Mouse (Mus musculus) adrenal gland, adult (tissue): ENCODE data around the gene Trabd2b.

Source experiments
- DNase-seq, 2 experiments: peaks; one replicate each; pipeline ENCODE4 v3.0.0; 2022 to 2023; ENCODE audit warnings: low spot score in 1 of 2; ENCODE audit not compliant: inconsistent age in 2 of 2

Gene Trabd2b

DNA sequence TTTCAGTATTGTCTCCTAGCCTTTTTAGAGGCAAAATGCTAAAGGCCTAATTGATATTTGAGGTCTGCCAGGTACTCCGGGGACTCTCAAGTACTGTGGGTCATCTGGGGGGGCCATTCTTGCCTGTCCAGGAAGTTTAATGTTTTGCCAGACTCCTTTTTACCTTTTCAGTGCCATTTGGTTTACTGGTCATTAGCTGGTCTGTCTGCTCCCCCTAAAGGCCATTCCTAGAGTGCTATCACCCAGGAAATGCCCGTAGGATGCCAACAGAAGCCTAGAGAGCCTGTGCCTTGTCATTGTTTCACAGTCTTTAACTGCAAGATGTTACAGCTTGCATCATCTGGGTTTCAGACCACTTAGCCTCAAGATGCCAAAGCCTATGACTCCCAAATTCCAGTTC lies 35.7 kb downstream of the Trabd2b start:
- peak in 1 of 2 experiments; percentile 57 for DNase-seq

GRCm38 (mm10) chr4:114442661-114443060 lies 36.1 kb downstream of the Trabd2b start:
- no peak for DNase-seq

DNA sequence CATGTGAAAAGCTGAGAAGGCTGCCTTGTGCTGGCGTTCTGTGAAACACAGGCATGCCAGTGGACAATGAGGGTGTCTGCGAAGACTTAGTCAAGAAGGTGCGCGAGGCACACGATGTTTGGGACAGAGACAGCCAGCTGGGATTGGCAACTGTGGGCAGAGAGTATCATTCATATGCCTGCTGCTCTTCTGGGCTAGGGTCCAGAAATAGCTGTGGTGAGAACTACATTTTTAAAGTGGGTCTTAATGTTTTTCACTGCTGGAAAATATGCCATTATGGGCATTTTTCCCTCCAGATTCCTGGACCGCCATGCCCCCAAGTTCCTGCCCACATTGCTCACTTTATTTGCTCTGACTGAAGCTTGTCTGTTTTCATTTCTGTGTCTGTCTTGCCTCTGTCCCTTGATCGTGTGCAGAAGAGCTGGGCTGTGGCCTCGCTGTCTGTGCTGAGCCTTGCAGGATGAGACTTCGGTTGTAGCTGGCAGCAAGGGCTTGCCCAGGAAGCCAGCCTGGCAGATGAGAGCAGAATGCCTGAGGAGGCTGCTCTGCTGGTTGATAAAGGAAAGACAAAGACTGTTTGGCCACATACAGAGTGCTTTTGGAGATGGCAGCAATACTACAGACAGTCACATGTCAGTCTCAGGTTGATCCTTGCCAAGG lies 42.0 kb downstream of the Trabd2b start:
- DNase-seq, result no peak

GRCm38 (mm10) chr4:114453101-114453500 lies 46.6 kb downstream of the Trabd2b start:
- DNase-seq, result no peak

- DNase-seq, result no peak
Measured at GRCm38 (mm10) chr4:114454016-114454415, 47.5 kb downstream of the Trabd2b start.

DNA sequence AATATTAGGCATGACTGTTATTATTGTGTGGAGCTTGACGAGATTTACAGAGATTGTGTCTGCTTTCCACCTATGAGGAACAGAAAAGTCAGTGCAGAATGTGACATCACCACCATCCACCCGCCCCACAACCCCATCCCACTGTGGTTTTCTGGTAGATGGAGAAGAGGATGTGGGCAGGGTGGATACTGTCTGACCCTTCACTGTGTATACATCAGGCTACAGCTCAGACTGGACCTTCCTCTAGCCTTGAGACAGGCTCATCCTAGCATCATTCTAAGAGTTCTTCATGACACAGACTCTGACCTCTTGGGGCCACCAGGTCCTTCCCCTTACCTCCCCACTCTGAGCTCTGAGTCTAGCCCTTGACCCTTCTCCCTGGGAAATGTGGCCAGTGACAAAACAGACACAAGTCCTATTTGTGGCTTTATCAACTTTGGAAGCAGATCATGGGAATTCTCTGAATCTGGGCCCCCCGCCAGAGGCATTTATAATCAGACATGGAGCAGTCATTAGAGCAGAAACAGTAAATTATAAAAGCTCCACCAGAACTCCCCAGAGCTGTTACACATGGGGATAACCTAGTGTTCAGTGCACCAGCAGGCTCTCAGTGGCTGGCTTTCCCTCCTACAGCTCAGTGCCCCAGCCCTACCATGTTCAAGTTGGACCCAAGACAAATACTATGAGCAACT lies 48.1 kb downstream of the Trabd2b start:
- peak; percentile 13 to 33 for DNase-seq

- DNase-seq, result peak in 1 of 2 experiments; percentile 31
Measured at GRCm38 (mm10) chr4:114457111-114457510, 50.6 kb downstream of the Trabd2b start.

- DNase-seq, result peak; percentile 34 to 61
Measured at GRCm38 (mm10) chr4:114459591-114459990, 53.1 kb downstream of the Trabd2b start.

DNA sequence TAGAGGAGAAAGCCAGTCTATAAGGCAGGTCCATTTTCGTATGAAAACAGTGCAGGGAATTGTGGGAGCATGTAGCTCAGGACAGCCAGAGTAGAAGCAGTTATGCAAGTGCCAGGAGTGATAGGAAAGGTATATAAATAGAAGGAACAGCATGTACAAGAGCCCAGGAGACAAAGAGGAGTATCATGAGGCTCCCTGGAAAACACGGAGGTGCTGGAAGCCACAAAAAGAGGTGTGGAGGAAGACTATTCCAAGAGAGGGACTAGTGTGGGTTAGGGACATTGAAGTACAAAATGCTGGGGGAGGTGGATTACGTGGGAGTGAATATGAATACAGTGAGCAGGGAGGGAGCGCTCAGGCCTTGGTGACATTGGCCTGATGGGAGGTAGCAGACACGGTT lies 53.9 kb downstream of the Trabd2b start:
- no peak for DNase-seq

DNA sequence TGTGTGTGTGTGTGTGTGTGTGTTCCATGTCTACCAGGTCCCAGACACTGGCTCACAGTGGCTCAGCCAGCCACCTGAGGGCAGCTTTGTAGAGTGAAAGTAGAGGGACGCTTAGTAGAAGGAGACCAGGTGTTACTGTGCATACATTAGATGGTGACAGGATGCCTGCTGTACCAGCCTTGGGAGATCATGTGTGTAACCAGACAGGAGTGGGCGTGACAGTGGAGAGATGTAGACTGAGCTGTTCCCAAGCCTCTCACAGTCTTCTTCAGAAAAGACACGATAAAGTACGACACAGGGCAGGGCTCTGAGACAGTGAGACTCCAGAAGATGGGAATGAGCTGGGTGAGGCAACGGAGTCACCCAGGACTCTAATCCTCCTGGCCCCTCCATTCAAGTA lies 54.6 kb downstream of the Trabd2b start:
- no peak for DNase-seq

DNA sequence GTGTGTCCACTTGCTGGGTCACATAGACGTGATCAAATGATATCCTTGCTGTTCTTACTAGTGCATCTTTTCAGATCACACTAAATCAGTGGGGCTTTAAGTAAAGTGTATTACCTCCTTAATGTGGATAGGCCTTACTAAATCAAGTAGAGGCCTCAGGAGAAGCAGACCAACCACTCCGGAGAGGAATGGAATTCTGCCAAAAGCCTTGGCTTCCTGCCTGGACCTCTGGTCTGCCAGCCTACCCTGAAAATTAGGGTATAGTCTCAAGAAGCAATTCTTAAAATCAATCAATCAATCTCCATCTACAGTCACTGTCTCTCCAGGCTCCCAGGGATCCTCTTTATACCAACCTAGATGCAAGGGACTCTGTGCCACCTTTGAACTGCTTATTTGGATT lies 59.1 kb downstream of the Trabd2b start:
- peak; percentile 19 to 73 for DNase-seq

DNA sequence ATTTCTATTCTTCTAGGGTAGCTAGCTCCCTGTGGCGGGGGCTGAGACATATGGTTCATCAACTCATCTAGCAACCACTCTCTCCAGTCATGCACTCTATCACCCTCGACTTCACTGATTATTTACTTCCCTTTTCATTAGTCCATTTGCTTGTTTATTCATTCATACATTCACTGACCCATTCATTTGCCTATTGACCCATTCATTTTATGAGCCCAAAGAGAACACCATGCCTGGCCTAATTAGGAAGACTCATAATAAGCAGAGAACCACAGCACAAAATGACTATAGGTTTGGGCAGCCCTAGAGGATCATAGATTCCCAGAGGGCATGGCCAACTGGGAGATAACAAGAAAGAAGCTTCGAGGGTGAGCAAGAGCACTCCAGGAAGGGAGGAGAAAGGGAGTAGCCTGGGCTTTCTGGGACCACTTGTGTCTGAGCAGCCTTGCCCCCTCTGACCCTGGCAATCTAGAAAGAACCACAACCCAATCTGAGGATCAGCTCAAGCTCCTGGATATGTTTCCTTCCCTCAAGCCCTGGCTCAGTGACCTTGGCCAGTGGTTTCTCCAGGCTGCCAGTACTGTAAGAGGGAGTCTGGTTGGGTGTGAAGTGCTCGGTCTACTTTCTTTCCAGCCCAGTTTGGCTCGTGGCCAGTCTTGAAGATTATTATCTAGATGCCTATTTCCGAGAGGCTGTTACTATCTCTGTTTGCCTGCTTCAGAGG lies 61.0 kb downstream of the Trabd2b start:
- peak; percentile 34 to 64 for DNase-seq

GRCm38 (mm10) chr4:114468095-114468429 lies 61.5 kb downstream of the Trabd2b start:
- DNase-seq, result no peak

GRCm38 (mm10) chr4:114469881-114470280 lies 63.4 kb downstream of the Trabd2b start:
- DNase-seq, result no peak

GRCm38 (mm10) chr4:114472143-114472542 lies 65.6 kb downstream of the Trabd2b start:
- peak; percentile 23 to 58 for DNase-seq

GRCm38 (mm10) chr4:114476316-114476715 lies 69.8 kb downstream of the Trabd2b start:
- no peak for DNase-seq

- DNase-seq, result no peak
Measured at GRCm38 (mm10) chr4:114477082-114477771, 70.7 kb downstream of the Trabd2b start.

GRCm38 (mm10) chr4:114481518-114481917 lies 75.0 kb downstream of the Trabd2b start:
- no peak for DNase-seq

GRCm38 (mm10) chr4:114484173-114484572 lies 77.6 kb downstream of the Trabd2b start:
- DNase-seq, result no peak

DNA sequence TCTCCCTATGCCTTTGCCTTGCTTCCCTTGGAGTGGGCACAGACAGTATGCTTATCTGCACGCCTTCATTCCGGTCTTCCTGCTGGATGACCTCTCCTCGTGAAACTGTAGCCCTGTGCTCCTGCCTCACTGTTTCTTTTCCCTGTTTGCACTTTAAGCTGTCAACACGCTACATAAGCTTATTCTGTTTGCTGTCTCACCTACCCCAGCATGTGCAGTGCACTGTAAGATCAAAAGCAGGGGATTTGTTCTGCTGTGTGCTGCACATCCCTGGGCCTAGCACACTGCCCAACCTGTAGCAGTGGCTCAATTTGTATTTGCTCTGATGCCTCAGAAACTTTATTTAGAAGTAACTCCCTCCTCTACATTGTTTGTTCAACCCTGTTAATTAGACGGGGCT lies 79.5 kb downstream of the Trabd2b start:
- DNase-seq, result no peak

GRCm38 (mm10) chr4:114486885-114487531 lies 80.5 kb downstream of the Trabd2b start:
- DNase-seq, result no peak
